Mouse (Mus musculus) olfactory bulb, adult 2 months (tissue): ENCODE results near the gene Mrtfa.

Experiments
- CTCF ChIP-seq: fragments of 200-500 bp; IDR thresholded peaks from 2 replicates; pipeline ENCODE4 v1.5.1; 2012; ENCODE audit warnings: low read depth, mild to moderate bottlenecking, low read length, moderate library complexity; ENCODE audit not compliant: insufficient read depth
- POLR2A ChIP-seq: fragments of 200-500 bp; IDR thresholded peaks from 2 replicates; pipeline ENCODE4 v1.6.1; 2012; ENCODE audit warnings: mild to moderate bottlenecking, low read depth, low read length, moderate library complexity; ENCODE audit not compliant: insufficient read depth

- TF ChIP-seq CTCF (no peak), POLR2A (no peak)
Observed at GRCm38 (mm10) chr15:81159212-81159611, 31.3 kb downstream of the Mrtfa start.
